In genomic region chr1:133397483-133398237, GRCm38 (mm10) we compare ENCODE assay signal across 7 mouse cellular contexts. TPM values are rescaled to one million over a fixed set of nuclear protein-coding genes. Genes with fewer than 3 reads are reported as not detected.
DNase-seq lines count a peak whose midpoint lies in the region; ATAC-seq lines count a peak whose summit lies in the region.

No protein-coding gene starts in this region.

- H3K27ac ChIP-seq in embryonic facial prominence, embryonic 12.5 days: peak overlapping the region; percentile 69
- H3K27ac ChIP-seq in hindbrain, embryonic 10.5 days: peak overlapping the region; percentile 93
- H3K27ac ChIP-seq in limb, embryonic 15.5 days: 0 out of 2 replicates have a peak overlapping the region, but pooled peaks have one; percentile 23
- 0 out of 2 replicates have a peak overlapping the region, but pooled peaks have one; percentile 22 for H3K27ac ChIP-seq in stomach, embryonic 14.5 days (ENCODE audit: low read length)

- H3K4me2 ChIP-seq in embryonic facial prominence, embryonic 12.5 days (replicated peaks): peak overlapping the region; percentile 27; the same call in 1 of the 2 replicates
- H3K4me2 ChIP-seq in limb, embryonic 15.5 days: no peak overlapping the region
- H3K4me2 ChIP-seq in stomach, embryonic 14.5 days (replicated peaks; ENCODE audit: low read depth, low read length): no peak overlapping the region

- H3K4me3 ChIP-seq in embryonic facial prominence, embryonic 12.5 days: no peak overlapping the region
- peak overlapping the region; percentile 38 for H3K4me3 ChIP-seq in hindbrain, embryonic 10.5 days
- no peak overlapping the region for H3K4me3 ChIP-seq in limb, embryonic 15.5 days
- H3K4me3 ChIP-seq in stomach, embryonic 14.5 days (ENCODE audit: low read depth, low read length): no peak overlapping the region

- H3K4me1 ChIP-seq in embryonic facial prominence, embryonic 12.5 days: peaks cover 11% of the 10 kb centered on the region; the same call in 1 of the 2 replicates
- H3K4me1 ChIP-seq in hindbrain, embryonic 10.5 days (replicated peaks): peaks cover 86% of the 10 kb centered on the region
- H3K4me1 ChIP-seq in limb, embryonic 15.5 days: peaks cover 8% of the 10 kb centered on the region
- H3K4me1 ChIP-seq in stomach, embryonic 14.5 days (ENCODE audit: control insufficient read depth, insufficient read depth, low read length): 0 out of 2 replicates have a peak, but pooled peaks cover 3% of the 10 kb centered on the region

- DNase-seq in ZHBTc4 (ENCODE audit: low read depth, low spot score): peak; percentile 97
- peak; percentile 84 for DNase-seq in hindbrain, embryonic 10.5 days (ENCODE audit: low spot score)
- DNase-seq in gastrocnemius, adult 8-10 months (ENCODE audit: low spot score in 2 of 2): no peak
- DNase-seq in c-Kit-positive CD71-positive TER-119-positive erythroid progenitor cells, embryonic 14.5 days (ENCODE audit: low spot score): no peak

- H3K36me3 ChIP-seq in embryonic facial prominence, embryonic 12.5 days: no peaks in the 10 kb centered on the region
- H3K36me3 ChIP-seq in hindbrain, embryonic 10.5 days: peaks cover 41% of the 10 kb centered on the region
- no peaks in the 10 kb centered on the region for H3K36me3 ChIP-seq in limb, embryonic 15.5 days
- H3K36me3 ChIP-seq in stomach, embryonic 14.5 days (ENCODE audit: control insufficient read depth, insufficient read depth, low read length): no peaks in the 10 kb centered on the region

- 15% methylated on average over 17 of the region's 17 CpGs for WGBS in embryonic facial prominence, embryonic 12.5 days
- 4% methylated on average over 17 of the region's 17 CpGs for WGBS in hindbrain, embryonic 10.5 days
- 22% methylated on average over 17 of the region's 17 CpGs for WGBS in limb, embryonic 15.5 days
- WGBS in stomach, embryonic 14.5 days: 22% methylated on average over 17 of the region's 17 CpGs

- H3K9ac ChIP-seq in embryonic facial prominence, embryonic 12.5 days: peak overlapping the region; percentile 39; the same call in 1 of the 2 replicates
- no peak overlapping the region for H3K9ac ChIP-seq in limb, embryonic 15.5 days
- no peak overlapping the region for H3K9ac ChIP-seq in stomach, embryonic 14.5 days (replicated peaks; ENCODE audit: low read depth, low read length)

- no peaks in the 10 kb centered on the region for H3K9me3 ChIP-seq in embryonic facial prominence, embryonic 12.5 days
- no peaks in the 10 kb centered on the region for H3K9me3 ChIP-seq in hindbrain, embryonic 10.5 days
- H3K9me3 ChIP-seq in limb, embryonic 15.5 days: no peaks in the 10 kb centered on the region
- no peaks in the 10 kb centered on the region for H3K9me3 ChIP-seq in stomach, embryonic 14.5 days (ENCODE audit: control insufficient read depth, low read depth, low read length)

- H3K27me3 ChIP-seq in embryonic facial prominence, embryonic 12.5 days: no peaks in the 10 kb centered on the region
- H3K27me3 ChIP-seq in hindbrain, embryonic 10.5 days (ENCODE audit: insufficient read depth, poor library complexity, severe bottlenecking): peaks cover 14% of the 10 kb centered on the region
- H3K27me3 ChIP-seq in limb, embryonic 15.5 days: no peaks in the 10 kb centered on the region
- no peaks in the 10 kb centered on the region for H3K27me3 ChIP-seq in stomach, embryonic 14.5 days (ENCODE audit: control insufficient read depth, insufficient read depth, low read length)

- peak; percentile 35; the same call in 1 of the 2 replicates for ATAC-seq in embryonic facial prominence, embryonic 12.5 days (ENCODE audit: insufficient number of reproducible peaks, insufficient read depth, low FRiP score, low TSS enrichment)
- no peak for ATAC-seq in limb, embryonic 15.5 days (ENCODE audit: insufficient number of reproducible peaks, low FRiP score, low TSS enrichment, low read depth)
- no peak for ATAC-seq in stomach, embryonic 14.5 days (ENCODE audit: insufficient number of reproducible peaks, insufficient read depth, low FRiP score, low read depth)

RNA-seq across cellular contexts. Expression of gene Sox13, which starts 26.5 kb away (rescaled TPM):
- 9.4 and 9.7 TPM in 2 replicates for polyA plus RNA-seq in embryonic facial prominence, embryonic 12.5 days (2016; fragmentation: Nextera tagmentation; extraction: Ambion mirVana)
- polyA plus RNA-seq in hindbrain, embryonic 10.5 days (2016; fragmentation: Nextera tagmentation; extraction: Ambion mirVana): 28.3 and 28.4 TPM in 2 replicates
- polyA plus RNA-seq in limb, embryonic 15.5 days (2015; fragmentation: Nextera tagmentation; extraction: Ambion mirVana): 3.3 and 4.1 TPM in 2 replicates
- polyA plus RNA-seq in stomach, embryonic 14.5 days (2014; fragmentation: Nextera tagmentation; extraction: Ambion mirVana): 8.2 and 8.5 TPM in 2 replicates
- total RNA-seq in gastrocnemius, adult 8-10 months (2022): 1 to 10 TPM; 4.0 to 8.7 (median 6.7) TPM

RNA-seq across cellular contexts. Expression of gene Etnk2, which starts 34.3 kb away (rescaled TPM):
- 3.0 and 3.4 TPM in 2 replicates for polyA plus RNA-seq in embryonic facial prominence, embryonic 12.5 days (2016; fragmentation: Nextera tagmentation; extraction: Ambion mirVana)
- polyA plus RNA-seq in hindbrain, embryonic 10.5 days (2016; fragmentation: Nextera tagmentation; extraction: Ambion mirVana): 2.9 and 4.1 TPM in 2 replicates
- 0.89 and 1.3 TPM in 2 replicates for polyA plus RNA-seq in limb, embryonic 15.5 days (2015; fragmentation: Nextera tagmentation; extraction: Ambion mirVana)
- 4.9 and 5.6 TPM in 2 replicates for polyA plus RNA-seq in stomach, embryonic 14.5 days (2014; fragmentation: Nextera tagmentation; extraction: Ambion mirVana)
- total RNA-seq in gastrocnemius, adult 8-10 months (2022): under 1 TPM in 3 of 4 experiments, not detected in 1; 0.15 to 0.64 (median 0.40) TPM

RNA-seq across cellular contexts. Expression of gene Ren1, which starts 47.4 kb away (rescaled TPM):
- polyA plus RNA-seq in embryonic facial prominence, embryonic 12.5 days (2016; fragmentation: Nextera tagmentation; extraction: Ambion mirVana): 0.19 TPM in 1 of 2 replicates, not detected in the other
- 0.22 and 0.37 TPM in 2 replicates for polyA plus RNA-seq in hindbrain, embryonic 10.5 days (2016; fragmentation: Nextera tagmentation; extraction: Ambion mirVana)
- polyA plus RNA-seq in limb, embryonic 15.5 days (2015; fragmentation: Nextera tagmentation; extraction: Ambion mirVana): 0.17 and 0.42 TPM in 2 replicates
- polyA plus RNA-seq in stomach, embryonic 14.5 days (2014; fragmentation: Nextera tagmentation; extraction: Ambion mirVana): 1.4 and 2.6 TPM in 2 replicates
- total RNA-seq in gastrocnemius, adult 8-10 months (2022): not detected

Comparison
In these comparisons a context has a peak if more than half of its experiments do, and no peak if none do; other contexts are left out.
1. DNase-seq: peak in ZHBTc4 (single experiment) and hindbrain, embryonic 10.5 days (single experiment); none in gastrocnemius, adult 8-10 months (0 of 2) and c-Kit-positive CD71-positive TER-119-positive erythroid progenitor cells, embryonic 14.5 days (single experiment).
2. H3K27ac ChIP-seq: peak in every context shown above with its lines; median percentile 93 in hindbrain, embryonic 10.5 days; 69 in embryonic facial prominence, embryonic 12.5 days; 23 in limb, embryonic 15.5 days; 22 in stomach, embryonic 14.5 days.